Mouse (Mus musculus): ENCODE measurements around the gene Creld2. TPM values are rescaled to one million over a fixed set of nuclear protein-coding genes. Genes with fewer than 3 reads are reported as not detected.
"Not testable (repeated sequence)": the region's sequence is repeated elsewhere in the genome, so short reads cannot be mapped to it uniquely, and the experiment has no call there.

Gene Creld2
- total and polyA plus RNA-seq, 2 experiments: 32.6 to 51.4 TPM

DNA sequence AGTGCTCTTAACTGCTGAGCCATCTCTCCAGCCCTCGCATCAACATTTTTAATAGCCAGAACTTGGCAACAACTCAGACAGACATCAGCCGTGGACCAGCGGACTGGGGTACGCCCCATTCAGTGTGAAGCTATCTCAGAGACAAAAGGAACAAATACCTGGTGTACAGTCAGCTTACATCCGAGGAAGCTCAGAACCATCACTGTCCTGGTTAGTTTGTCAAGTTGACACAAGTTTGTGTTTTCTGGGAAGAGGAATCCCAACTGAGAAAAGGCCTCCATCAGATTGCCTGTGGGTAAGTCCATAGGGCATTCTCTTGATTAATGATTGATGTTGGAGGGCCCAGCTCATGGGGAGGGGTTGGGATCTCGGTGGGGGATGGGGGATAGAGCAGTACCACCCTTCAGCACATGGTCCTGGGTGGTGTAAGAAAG is 18.5 kb upstream of the Creld2 start:
- DNase-seq (ENCODE audit: extremely low read depth, low read depth, low spot score): peak; percentile 42
- 32% methylated on average over 6 of the region's 6 CpGs for WGBS
- peaks cover 12% of the 10 kb centered on the region for H3K36me3 ChIP-seq (ENCODE audit: control insufficient read depth, insufficient read depth, low read length)
- no peaks in the 10 kb centered on the region for H3K79me2 ChIP-seq (ENCODE audit: control insufficient read depth, insufficient read depth, low read length)
- H3K27ac ChIP-seq (replicated peaks; ENCODE audit: insufficient read depth, low read depth, low read length): no peak overlapping the region
- TF ChIP-seq CTCF (IDR thresholded peaks at IDR 0.05; ENCODE audit: low read depth, low read length) (no peak), POLR2A (IDR thresholded peaks at IDR 0.05; ENCODE audit: extremely low read depth, insufficient read depth, low read length) (no peak)
- H3K27me3 ChIP-seq (ENCODE audit: control insufficient read depth, insufficient read depth, low read length): no peaks in the 10 kb centered on the region
- H3K4me3 ChIP-seq (ENCODE audit: insufficient read depth, low read depth, low read length): no peak overlapping the region
- H3K4me1 ChIP-seq (ENCODE audit: control insufficient read depth, insufficient read depth, low read length): peaks cover 6% of the 10 kb centered on the region
- H3K9ac ChIP-seq (ENCODE audit: low read depth, low read length): no peak overlapping the region

DNA sequence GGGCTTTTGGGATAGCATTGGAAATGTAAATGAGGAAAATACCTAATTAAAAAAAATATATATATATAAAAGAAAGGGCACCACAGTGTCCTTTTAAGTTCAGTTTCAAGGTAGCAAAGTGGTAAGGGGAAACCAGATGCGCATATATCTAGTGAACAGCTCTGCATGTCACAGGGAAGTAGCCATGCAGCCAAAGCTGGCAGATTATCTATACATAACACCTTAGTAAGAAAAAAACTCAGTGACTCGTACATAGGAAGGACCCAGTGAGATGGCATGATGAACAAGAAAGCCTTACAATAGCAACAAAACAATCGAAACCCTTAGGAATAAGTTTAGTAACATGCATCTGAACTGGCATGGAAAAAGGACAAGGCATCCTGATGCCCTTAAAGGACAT is 17.5 kb upstream of the Creld2 start:
- Histone ChIP-seq H3K27me3 (ENCODE audit: control insufficient read depth, insufficient read depth, low read length) (no peaks in the 10 kb centered on the region), H3K4me1 (ENCODE audit: control insufficient read depth, insufficient read depth, low read length) (peaks cover 6% of the 10 kb centered on the region), H3K36me3 (ENCODE audit: control insufficient read depth, insufficient read depth, low read length) (peaks cover 19% of the 10 kb centered on the region), H3K27ac (replicated peaks; ENCODE audit: insufficient read depth, low read depth, low read length) (no peak overlapping the region), H3K4me3 (ENCODE audit: insufficient read depth, low read depth, low read length) (no peak overlapping the region), H3K79me2 (ENCODE audit: control insufficient read depth, insufficient read depth, low read length) (no peaks in the 10 kb centered on the region), H3K9ac (ENCODE audit: low read depth, low read length) (no peak overlapping the region)
- DNase-seq (ENCODE audit: extremely low read depth, low read depth, low spot score): no peak
- WGBS: 92% methylated on average over 3 of the region's 3 CpGs
- TF ChIP-seq CTCF (IDR thresholded peaks at IDR 0.05; ENCODE audit: low read depth, low read length) (no peak), POLR2A (IDR thresholded peaks at IDR 0.05; ENCODE audit: extremely low read depth, insufficient read depth, low read length) (no peak)

DNA sequence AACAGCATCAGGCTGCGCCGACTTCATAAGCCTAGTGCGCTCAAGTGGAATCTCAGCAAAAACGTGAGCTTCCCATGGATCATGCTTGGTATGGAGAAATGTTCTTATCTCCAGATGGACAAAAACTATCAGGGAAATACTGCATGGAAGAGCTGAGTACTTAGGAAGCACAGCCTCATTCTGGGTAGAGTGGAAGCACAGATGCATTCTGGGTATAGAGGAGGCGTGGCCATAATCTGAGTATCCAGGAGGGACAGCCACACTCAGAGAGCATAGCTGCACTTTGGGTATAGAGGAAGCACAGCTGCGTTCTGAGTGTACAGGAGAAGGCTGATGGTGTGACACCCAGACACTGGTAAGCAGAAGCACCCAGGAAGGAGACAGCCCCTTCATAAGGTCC is 17.1 kb upstream of the Creld2 start:
- Histone ChIP-seq H3K27ac (replicated peaks; ENCODE audit: insufficient read depth, low read depth, low read length) (no peak overlapping the region), H3K79me2 (ENCODE audit: control insufficient read depth, insufficient read depth, low read length) (no peaks in the 10 kb centered on the region), H3K27me3 (ENCODE audit: control insufficient read depth, insufficient read depth, low read length) (no peaks in the 10 kb centered on the region), H3K9ac (ENCODE audit: low read depth, low read length) (no peak overlapping the region), H3K4me3 (ENCODE audit: insufficient read depth, low read depth, low read length) (no peak overlapping the region), H3K36me3 (ENCODE audit: control insufficient read depth, insufficient read depth, low read length) (peaks cover 19% of the 10 kb centered on the region), H3K4me1 (ENCODE audit: control insufficient read depth, insufficient read depth, low read length) (peaks cover 6% of the 10 kb centered on the region)
- WGBS: 93% methylated on average over 6 of the region's 6 CpGs
- no peak for TF ChIP-seq CTCF (IDR thresholded peaks at IDR 0.05; ENCODE audit: low read depth, low read length)
- no peak for TF ChIP-seq POLR2A (IDR thresholded peaks at IDR 0.05; ENCODE audit: extremely low read depth, insufficient read depth, low read length)
- no peak for DNase-seq (ENCODE audit: extremely low read depth, low read depth, low spot score)

DNA sequence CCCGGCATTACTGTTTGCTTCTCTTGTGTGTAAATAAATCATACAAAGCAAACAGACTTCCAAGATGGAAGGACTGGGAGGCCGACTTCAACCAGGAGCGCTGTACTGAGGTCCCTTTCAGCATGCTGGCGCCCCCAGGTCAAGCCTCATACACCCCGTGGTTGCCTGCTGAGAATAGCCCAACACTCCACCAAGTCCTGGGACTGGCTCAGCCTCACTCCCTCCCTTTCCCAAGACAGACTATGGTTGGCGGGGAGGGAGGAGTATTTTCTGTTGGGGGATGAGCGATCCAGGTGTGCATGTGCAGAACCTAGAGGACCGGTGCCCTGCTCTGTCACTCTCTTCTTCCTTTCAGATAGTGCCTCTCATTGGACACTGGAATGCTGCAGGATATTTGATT is 11.3 kb upstream of the Creld2 start:
- 75% methylated on average over 8 of the region's 8 CpGs for WGBS
- H3K79me2 ChIP-seq (ENCODE audit: control insufficient read depth, insufficient read depth, low read length): no peaks in the 10 kb centered on the region

DNA sequence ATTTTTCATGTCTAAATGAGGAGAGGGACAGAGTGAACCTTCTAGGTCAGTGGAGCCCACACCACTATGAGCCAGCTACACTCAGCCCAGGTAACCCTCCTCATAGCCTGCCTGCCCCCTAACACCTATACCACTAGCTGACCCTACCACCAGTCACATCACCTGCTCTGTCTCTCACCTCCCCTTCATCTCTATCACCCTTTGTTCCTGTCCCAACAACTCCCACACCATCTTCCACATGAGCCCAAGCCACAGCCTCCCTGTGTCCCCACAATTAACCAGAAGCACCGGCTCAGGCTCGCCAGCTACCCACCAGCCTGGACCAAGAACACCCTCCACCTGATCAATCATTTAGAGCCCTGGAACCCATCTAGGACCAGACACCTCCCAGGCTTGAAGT is 9.1 kb upstream of the Creld2 start:
- Histone ChIP-seq H3K27ac (replicated peaks; ENCODE audit: insufficient read depth, low read depth, low read length) (no peak overlapping the region), H3K9ac (ENCODE audit: low read depth, low read length) (no peak overlapping the region), H3K4me3 (ENCODE audit: insufficient read depth, low read depth, low read length) (no peak overlapping the region), H3K27me3 (ENCODE audit: control insufficient read depth, insufficient read depth, low read length) (no peaks in the 10 kb centered on the region), H3K4me1 (ENCODE audit: control insufficient read depth, insufficient read depth, low read length) (no peaks in the 10 kb centered on the region), H3K36me3 (ENCODE audit: control insufficient read depth, insufficient read depth, low read length) (peaks cover 21% of the 10 kb centered on the region), H3K79me2 (ENCODE audit: control insufficient read depth, insufficient read depth, low read length) (no peaks in the 10 kb centered on the region)
- DNase-seq (ENCODE audit: extremely low read depth, low read depth, low spot score): no peak
- WGBS: 98% methylated on average over 2 of the region's 2 CpGs
- TF ChIP-seq CTCF (IDR thresholded peaks at IDR 0.05; ENCODE audit: low read depth, low read length) (no peak), POLR2A (IDR thresholded peaks at IDR 0.05; ENCODE audit: extremely low read depth, insufficient read depth, low read length) (no peak)

More for the DNA sequence above, 11.3 kb upstream of the Creld2 start:
- H3K4me1 ChIP-seq (ENCODE audit: control insufficient read depth, insufficient read depth, low read length): no peaks in the 10 kb centered on the region
- H3K27ac ChIP-seq (replicated peaks; ENCODE audit: insufficient read depth, low read depth, low read length): no peak overlapping the region
- no peak overlapping the region for H3K4me3 ChIP-seq (ENCODE audit: insufficient read depth, low read depth, low read length)
- no peaks in the 10 kb centered on the region for H3K27me3 ChIP-seq (ENCODE audit: control insufficient read depth, insufficient read depth, low read length)
- peaks cover 25% of the 10 kb centered on the region for H3K36me3 ChIP-seq (ENCODE audit: control insufficient read depth, insufficient read depth, low read length)
- no peak for TF ChIP-seq POLR2A (IDR thresholded peaks at IDR 0.05; ENCODE audit: extremely low read depth, insufficient read depth, low read length)
- no peak for DNase-seq (ENCODE audit: extremely low read depth, low read depth, low spot score)
- H3K9ac ChIP-seq (ENCODE audit: low read depth, low read length): no peak overlapping the region

DNA sequence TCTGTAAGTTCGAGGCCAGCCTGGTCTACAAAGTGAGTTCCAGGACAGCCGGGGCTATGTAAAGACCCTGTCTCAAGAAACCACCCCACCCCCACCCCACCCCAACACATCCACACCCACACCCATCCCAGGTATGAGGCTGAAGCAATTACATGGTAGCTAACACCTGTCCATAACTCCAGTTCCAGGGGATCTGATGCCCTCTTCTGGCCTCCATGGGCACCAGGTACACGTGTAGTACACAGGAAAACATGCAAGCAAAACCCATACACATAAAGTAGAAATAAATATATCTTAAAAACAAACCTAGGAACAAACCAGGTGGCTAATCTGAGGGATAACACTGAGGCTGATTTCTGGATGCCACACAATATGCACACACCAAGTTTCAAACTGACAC is 6.2 kb upstream of the Creld2 start:
- no peak for TF ChIP-seq POLR2A (IDR thresholded peaks at IDR 0.05; ENCODE audit: extremely low read depth, insufficient read depth, low read length)
- 0 out of 2 replicates have a peak, but pooled peaks have one; percentile 10 for TF ChIP-seq CTCF (IDR thresholded peaks at IDR 0.05; ENCODE audit: low read depth, low read length)
- no peak overlapping the region for H3K9ac ChIP-seq (ENCODE audit: low read depth, low read length)
- no peak for DNase-seq (ENCODE audit: extremely low read depth, low read depth, low spot score)
- H3K36me3 ChIP-seq (ENCODE audit: control insufficient read depth, insufficient read depth, low read length): peaks cover 9% of the 10 kb centered on the region; the same call in 1 of the 2 replicates
- 88% methylated on average over 3 of the region's 3 CpGs for WGBS
- no peak overlapping the region for H3K4me3 ChIP-seq (ENCODE audit: insufficient read depth, low read depth, low read length)
- peaks cover under 1% of the 10 kb centered on the region; the same call in 1 of the 2 replicates for H3K4me1 ChIP-seq (ENCODE audit: control insufficient read depth, insufficient read depth, low read length)
- no peak overlapping the region for H3K27ac ChIP-seq (replicated peaks; ENCODE audit: insufficient read depth, low read depth, low read length)
- H3K27me3 ChIP-seq (ENCODE audit: control insufficient read depth, insufficient read depth, low read length): no peaks in the 10 kb centered on the region
- H3K79me2 ChIP-seq (ENCODE audit: control insufficient read depth, insufficient read depth, low read length): no peaks in the 10 kb centered on the region

DNA sequence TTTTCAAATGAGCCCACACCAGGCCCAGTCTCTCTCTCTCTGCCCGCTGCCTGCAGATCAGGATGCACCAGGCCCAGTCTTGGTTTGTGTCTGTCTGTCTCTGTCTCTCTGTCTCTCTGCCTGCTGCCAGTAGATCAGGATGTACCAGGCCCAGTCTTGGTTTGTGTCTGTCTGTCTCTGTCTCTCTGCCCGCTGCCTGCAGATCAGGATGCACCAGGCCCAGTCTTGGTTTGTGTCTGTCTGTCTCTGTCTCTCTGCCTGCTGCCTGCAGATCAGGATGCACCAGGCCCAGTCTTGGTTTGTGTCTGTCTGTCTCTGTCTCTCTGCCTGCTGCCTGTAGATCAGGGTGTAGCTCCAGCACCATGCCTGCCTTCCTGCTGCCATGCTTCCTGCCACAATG is 5.6 kb upstream of the Creld2 start:
- 97% methylated on average over 2 of the region's 2 CpGs for WGBS
- not testable (repeated sequence) for H3K4me1 ChIP-seq (ENCODE audit: control insufficient read depth, insufficient read depth, low read length); H3K4me3 ChIP-seq (ENCODE audit: insufficient read depth, low read depth, low read length); DNase-seq (ENCODE audit: extremely low read depth, low read depth, low spot score); H3K9ac ChIP-seq (ENCODE audit: low read depth, low read length); H3K36me3 ChIP-seq (ENCODE audit: control insufficient read depth, insufficient read depth, low read length); H3K27ac ChIP-seq (replicated peaks; ENCODE audit: insufficient read depth, low read depth, low read length); H3K27me3 ChIP-seq (ENCODE audit: control insufficient read depth, insufficient read depth, low read length); H3K79me2 ChIP-seq (ENCODE audit: control insufficient read depth, insufficient read depth, low read length)

Measured in liver, adult 2 months (tissue).